Mouse (Mus musculus): Measurements from ENCODE around the gene Spint2. TPM values are rescaled to one million over a fixed set of nuclear protein-coding genes. Genes with fewer than 3 reads are reported as not detected.
"Not testable (repeated sequence)": the region's sequence is repeated elsewhere in the genome, so short reads cannot be mapped to it uniquely, and the experiment has no call there.

The Spint2 gene
- polyA plus RNA-seq, 1 experiment from 2014 or later, result 63.4 TPM

- Histone ChIP-seq H3K36me3 (peaks cover 10% of the 10 kb centered on the region; the same call in 1 of the 2 replicates), H3K4me1 (peaks cover 14% of the 10 kb centered on the region), H3K4me3 (no peak overlapping the region), H3K27me3 (ENCODE audit: insufficient read depth, poor library complexity, severe bottlenecking) (peaks cover 21% of the 10 kb centered on the region), H3K27ac (no peak overlapping the region), H3K9me3 (peaks cover 15% of the 10 kb centered on the region)
- no peak for DNase-seq (ENCODE audit: low spot score)
- 38% methylated on average over 15 of the region's 15 CpGs for WGBS
Measured at GRCm38 (mm10) chr7:29214846-29215245, 66.9 kb downstream of the Spint2 start.

- no peak overlapping the region for H3K4me3 ChIP-seq
- H3K27me3 ChIP-seq (ENCODE audit: insufficient read depth, poor library complexity, severe bottlenecking), result peaks cover 21% of the 10 kb centered on the region
- H3K27ac ChIP-seq, result no peak overlapping the region
- H3K9me3 ChIP-seq, result peaks cover 10% of the 10 kb centered on the region; the same call in 1 of the 2 replicates
- H3K4me1 ChIP-seq, result peaks cover 14% of the 10 kb centered on the region
- WGBS, result 58% methylated on average over 2 of the region's 2 CpGs
- peaks cover 4% of the 10 kb centered on the region; the same call in 1 of the 2 replicates for H3K36me3 ChIP-seq
- no peak for DNase-seq (ENCODE audit: low spot score)
Measured at GRCm38 (mm10) chr7:29214236-29214635, 67.5 kb downstream of the Spint2 start.

- peaks cover 10% of the 10 kb centered on the region; the same call in 1 of the 2 replicates for H3K9me3 ChIP-seq
- no peak within 1 kb of the TSS for H3K27ac ChIP-seq
- H3K27me3 ChIP-seq (ENCODE audit: insufficient read depth, poor library complexity, severe bottlenecking), result peaks cover 21% of the 10 kb centered on the region
- peak within 1 kb of the TSS; percentile 39; the same call in 1 of the 2 replicates for H3K4me3 ChIP-seq
- H3K4me1 ChIP-seq, result peaks cover 14% of the 10 kb centered on the region
- peak; percentile 80 for DNase-seq (ENCODE audit: low spot score)
- H3K36me3 ChIP-seq, result peaks cover 4% of the 10 kb centered on the region; the same call in 1 of the 2 replicates
- WGBS, result 3% methylated on average over 20 of the region's 20 CpGs
Measured at GRCm38 (mm10) chr7:29213675-29214082, 68.0 kb downstream of the Spint2 start, which contains the start of gene Catsperg1. TSS of gene Catsperg1 (minus strand) at chr7:29214035.

- Histone ChIP-seq H3K27me3 (ENCODE audit: insufficient read depth, poor library complexity, severe bottlenecking) (peaks cover 21% of the 10 kb centered on the region), H3K4me3 (peak overlapping the region; percentile 17; the same call in 1 of the 2 replicates), H3K4me1 (peaks cover 14% of the 10 kb centered on the region)
- not testable (repeated sequence) for H3K27ac ChIP-seq; H3K9me3 ChIP-seq; DNase-seq (ENCODE audit: low spot score); H3K36me3 ChIP-seq
- 14% methylated on average over 40 of the region's 40 CpGs for WGBS
Measured at GRCm38 (mm10) chr7:29212775-29213560, 68.7 kb downstream of the Spint2 start.

GRCm38 (mm10) chr7:29212199-29212765, 69.4 kb downstream of the Spint2 start:
- Histone ChIP-seq H3K27me3 (ENCODE audit: insufficient read depth, poor library complexity, severe bottlenecking) (peaks cover 21% of the 10 kb centered on the region), H3K27ac (no peak overlapping the region), H3K4me3 (peak overlapping the region; percentile 60), H3K9me3 (peaks cover 10% of the 10 kb centered on the region; the same call in 1 of the 2 replicates), H3K4me1 (peaks cover 14% of the 10 kb centered on the region), H3K36me3 (peaks cover 4% of the 10 kb centered on the region; the same call in 1 of the 2 replicates)
- no peak for DNase-seq (ENCODE audit: low spot score)
- WGBS, result 13% methylated on average over 26 of the region's 26 CpGs

- Histone ChIP-seq H3K9me3 (peaks cover 5% of the 10 kb centered on the region; the same call in 1 of the 2 replicates), H3K4me1 (peaks cover 14% of the 10 kb centered on the region), H3K27ac (peak overlapping the region; percentile 76), H3K36me3 (peaks cover under 1% of the 10 kb centered on the region; the same call in 1 of the 2 replicates), H3K27me3 (ENCODE audit: insufficient read depth, poor library complexity, severe bottlenecking) (peaks cover 21% of the 10 kb centered on the region), H3K4me3 (peak overlapping the region; percentile 60)
- DNase-seq (ENCODE audit: low spot score), result peak; percentile 93
- 4% methylated on average over 34 of the region's 34 CpGs for WGBS
Measured at GRCm38 (mm10) chr7:29211415-29212198, 70.1 kb downstream of the Spint2 start.

- Histone ChIP-seq H3K4me1 (peaks cover 14% of the 10 kb centered on the region), H3K27ac (peak overlapping the region; percentile 76), H3K4me3 (peak overlapping the region; percentile 60), H3K27me3 (ENCODE audit: insufficient read depth, poor library complexity, severe bottlenecking) (peaks cover 21% of the 10 kb centered on the region)
- not testable (repeated sequence) for DNase-seq (ENCODE audit: low spot score); H3K9me3 ChIP-seq; H3K36me3 ChIP-seq
- 35% methylated on average over 10 of the region's 15 CpGs for WGBS
Measured at GRCm38 (mm10) chr7:29211013-29211412, 70.7 kb downstream of the Spint2 start.

Other genes with a start within 250 kb of the Spint2 start
- gene Ryr1, start 156.7 kb downstream of the Spint2 start, polyA plus RNA-seq (2016; fragmentation: Nextera tagmentation; extraction: Ambion mirVana), result 0.20 and 0.73 TPM in 2 replicates
- gene Rasgrp4, start 147.1 kb downstream of the Spint2 start, polyA plus RNA-seq (2016; fragmentation: Nextera tagmentation; extraction: Ambion mirVana), result 0.74 and 0.79 TPM in 2 replicates
- 13.3 and 14.6 TPM in 2 replicates for gene Fam98c, start 125.7 kb downstream of the Spint2 start, polyA plus RNA-seq (2016; fragmentation: Nextera tagmentation; extraction: Ambion mirVana)
- gene Ggn, start 111.7 kb downstream of the Spint2 start, polyA plus RNA-seq (2016; fragmentation: Nextera tagmentation; extraction: Ambion mirVana), result 0.51 and 0.64 TPM in 2 replicates
- gene Spred3, start 111.5 kb downstream of the Spint2 start, polyA plus RNA-seq (2016; fragmentation: Nextera tagmentation; extraction: Ambion mirVana), result 1.4 and 2.7 TPM in 2 replicates
- 244 and 267 TPM in 2 replicates for gene Psmd8, start 101.2 kb downstream of the Spint2 start, polyA plus RNA-seq (2016; fragmentation: Nextera tagmentation; extraction: Ambion mirVana)
- 0.14 and 0.59 TPM in 2 replicates for gene Catsperg1, start 67.9 kb downstream of the Spint2 start, polyA plus RNA-seq (2016; fragmentation: Nextera tagmentation; extraction: Ambion mirVana)
- gene Kcnk6, start 49.4 kb downstream of the Spint2 start, polyA plus RNA-seq (2016; fragmentation: Nextera tagmentation; extraction: Ambion mirVana), result 1.7 and 2.4 TPM in 2 replicates
- 126 and 131 TPM in 2 replicates for gene Yif1b, start 43.6 kb downstream of the Spint2 start, polyA plus RNA-seq (2016; fragmentation: Nextera tagmentation; extraction: Ambion mirVana)
- gene 2200002D01Rik, start 33.4 kb downstream of the Spint2 start, polyA plus RNA-seq (2016; fragmentation: Nextera tagmentation; extraction: Ambion mirVana), result 8.2 and 9.7 TPM in 2 replicates
- 6.4 and 13.8 TPM in 2 replicates for gene Ppp1r14a, start 7.4 kb upstream of the Spint2 start, polyA plus RNA-seq (2016; fragmentation: Nextera tagmentation; extraction: Ambion mirVana)
- 2.5 and 8.7 TPM in 2 replicates for gene Dpf1, start 22.0 kb upstream of the Spint2 start, polyA plus RNA-seq (2016; fragmentation: Nextera tagmentation; extraction: Ambion mirVana)
- 4.5 and 10.4 TPM in 2 replicates for gene Sipa1l3, start 236.7 kb upstream of the Spint2 start, polyA plus RNA-seq (2016; fragmentation: Nextera tagmentation; extraction: Ambion mirVana)

Measured in heart, embryonic 10.5 days (tissue).